Mouse (Mus musculus): ENCODE measurements around the gene Tep1. TPM values are rescaled to one million over a fixed set of nuclear protein-coding genes. Genes with fewer than 3 reads are reported as not detected.

Gene Tep1
- polyA plus RNA-seq, 1 experiment from 2014 or later: 6.2 TPM

DNA sequence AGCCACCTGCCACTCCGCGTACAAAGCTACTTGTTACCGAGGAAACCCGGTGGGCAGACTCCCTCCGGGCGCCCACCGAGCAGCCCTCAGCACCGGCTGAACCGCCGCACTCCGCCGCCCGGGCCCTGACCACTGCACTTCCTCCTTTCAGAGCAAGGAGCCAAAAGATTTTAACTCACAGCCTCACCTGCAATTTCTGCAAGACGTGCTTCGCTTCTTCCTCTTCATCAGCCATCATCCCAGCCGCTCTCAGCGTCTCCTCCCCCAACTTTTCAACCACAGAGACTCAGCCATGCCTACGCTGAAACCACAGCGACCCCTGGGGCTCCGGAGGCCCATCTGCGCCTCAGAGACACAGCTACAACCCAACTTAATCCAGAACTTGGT, 85.1 kb downstream of the Tep1 start, which contains the start of gene Ttc5:
Gene Ttc5, minus strand, starts transcription at position 269 of the 387 bp plus-strand sequence.
- under 1% methylated on average over 21 of the region's 21 CpGs for WGBS (ENCODE audit: insufficient replicate concordance)
- H3K4me1 ChIP-seq (ENCODE audit: insufficient read depth): peaks cover 6% of the 10 kb centered on the region
- H3K4me2 ChIP-seq (ENCODE audit: low read depth, low read length): peak within 1 kb of the TSS; percentile 77
- no peaks in the 10 kb centered on the region for H3K9me3 ChIP-seq (ENCODE audit: low read length)
- TF ChIP-seq EP300 (IDR thresholded peaks at IDR 0.05; ENCODE audit: low read depth): no peak
- peak; percentile 97 for TF ChIP-seq CTCF (IDR thresholded peaks at IDR 0.05; ENCODE audit: low read depth)
- peak within 1 kb of the TSS; percentile 94 for H3K4me3 ChIP-seq (ENCODE audit: low read depth, low read length)
- H3K9ac ChIP-seq (replicated peaks): peak within 1 kb of the TSS; percentile 75
- H3K36me3 ChIP-seq (replicated peaks; ENCODE audit: insufficient read depth, low read length): 0 out of 2 replicates have a peak, but pooled peaks cover 3% of the 10 kb centered on the region
- H3K27ac ChIP-seq (ENCODE audit: low read depth): peak within 1 kb of the TSS; percentile 80
- ATAC-seq: peak; percentile 99
- no peaks in the 10 kb centered on the region for H3K27me3 ChIP-seq (ENCODE audit: insufficient read depth, low read length)
- peak; percentile 95 for DNase-seq

DNA sequence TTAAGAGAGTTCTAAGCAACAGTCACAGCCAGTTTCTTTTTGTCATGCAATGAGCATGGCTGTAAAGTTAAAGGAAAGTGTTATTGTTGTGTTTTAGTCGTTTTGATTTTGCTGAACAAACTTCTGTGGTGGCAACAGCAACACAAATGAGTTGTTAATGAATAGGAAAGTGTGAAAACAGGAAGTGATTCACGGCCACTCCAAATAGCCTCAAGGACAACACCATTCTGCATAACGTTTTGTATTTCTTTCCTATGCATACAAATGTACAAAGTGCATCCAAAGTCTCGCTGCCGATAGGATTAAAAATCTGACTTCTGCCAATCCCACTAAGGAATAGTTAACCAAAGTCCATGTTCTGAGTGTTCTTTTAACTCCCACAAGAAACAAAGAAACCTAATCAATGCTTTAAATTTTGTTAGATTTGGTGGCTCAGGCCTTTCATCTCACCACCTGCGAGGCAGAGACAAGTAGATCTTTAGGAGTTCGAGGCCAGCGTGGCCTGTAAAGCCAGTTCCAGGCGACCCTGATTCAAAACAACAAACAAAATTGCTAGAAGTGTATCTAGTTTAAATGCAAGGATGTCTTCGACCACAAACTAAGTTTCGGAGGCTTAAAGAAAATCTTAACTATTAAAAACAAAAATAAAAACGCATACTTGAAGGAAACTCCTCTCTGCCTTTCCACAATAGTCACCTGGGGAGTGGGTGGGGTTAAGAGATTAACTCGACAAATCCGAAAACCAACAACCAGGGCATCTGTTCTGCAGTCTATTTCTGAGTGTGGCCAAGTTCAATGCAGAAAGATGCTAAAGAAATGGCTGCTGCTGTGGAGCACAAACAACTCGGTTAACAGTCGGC, 85.7 kb downstream of the Tep1 start:
- WGBS (ENCODE audit: insufficient replicate concordance): 18% methylated on average over 16 of the region's 16 CpGs
- no peak for TF ChIP-seq EP300 (IDR thresholded peaks at IDR 0.05; ENCODE audit: low read depth)
- no peak for TF ChIP-seq CTCF (IDR thresholded peaks at IDR 0.05; ENCODE audit: low read depth)
- DNase-seq: no peak
- ATAC-seq: no peak; the same call in 1 of the 2 replicates
- H3K27ac ChIP-seq (ENCODE audit: low read depth): peak overlapping the region; percentile 80
- H3K9me3 ChIP-seq (ENCODE audit: low read length): no peaks in the 10 kb centered on the region
- peak overlapping the region; percentile 77 for H3K4me2 ChIP-seq (ENCODE audit: low read depth, low read length)
- 0 out of 2 replicates have a peak, but pooled peaks cover 3% of the 10 kb centered on the region for H3K36me3 ChIP-seq (replicated peaks; ENCODE audit: insufficient read depth, low read length)
- H3K27me3 ChIP-seq (ENCODE audit: insufficient read depth, low read length): no peaks in the 10 kb centered on the region
- H3K4me3 ChIP-seq (ENCODE audit: low read depth, low read length): peak overlapping the region; percentile 94
- peaks cover 6% of the 10 kb centered on the region for H3K4me1 ChIP-seq (ENCODE audit: insufficient read depth)
- H3K9ac ChIP-seq (replicated peaks): peak overlapping the region; percentile 75

DNA sequence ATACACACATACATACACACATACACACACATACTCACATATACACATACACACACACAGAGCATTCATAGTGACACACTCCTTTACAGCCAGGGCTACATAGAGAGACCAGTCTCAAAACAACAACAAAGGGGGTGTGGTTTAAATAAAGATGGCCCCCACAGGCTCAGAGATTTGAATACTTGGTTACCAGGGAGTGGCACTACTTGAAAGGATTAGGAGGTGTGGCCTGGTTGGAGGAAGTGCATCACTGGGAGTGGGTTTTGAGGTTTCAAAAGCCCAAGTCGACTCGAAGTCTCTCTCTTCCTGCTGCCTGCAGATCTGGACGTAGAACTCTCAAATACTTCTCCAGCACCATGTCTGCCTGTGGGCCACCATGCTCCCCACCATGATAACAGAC, 88.2 kb downstream of the Tep1 start:
- Histone ChIP-seq H3K4me2 (ENCODE audit: low read depth, low read length) (no peak overlapping the region), H3K9ac (replicated peaks) (no peak overlapping the region), H3K9me3 (ENCODE audit: low read length) (no peaks in the 10 kb centered on the region), H3K4me1 (ENCODE audit: insufficient read depth) (peaks cover 6% of the 10 kb centered on the region), H3K36me3 (replicated peaks; ENCODE audit: insufficient read depth, low read length) (peaks cover 5% of the 10 kb centered on the region; the same call in 1 of the 2 replicates), H3K27me3 (ENCODE audit: insufficient read depth, low read length) (no peaks in the 10 kb centered on the region), H3K27ac (ENCODE audit: low read depth) (no peak overlapping the region), H3K4me3 (ENCODE audit: low read depth, low read length) (no peak overlapping the region)
- DNase-seq (no peak), ATAC-seq (no peak)
- WGBS (ENCODE audit: insufficient replicate concordance): 63% methylated on average over 3 of the region's 3 CpGs
- TF ChIP-seq CTCF (IDR thresholded peaks at IDR 0.05; ENCODE audit: low read depth) (no peak), EP300 (IDR thresholded peaks at IDR 0.05; ENCODE audit: low read depth) (no peak)

Other genes with a start within 250 kb of the Tep1 start
- gene Olfr745, start 231.2 kb downstream of the Tep1 start, polyA plus RNA-seq (2015; fragmentation: Nextera tagmentation; extraction: Ambion mirVana): not detected in 2 replicates
- gene Olfr746, start 223.5 kb downstream of the Tep1 start, polyA plus RNA-seq (2015; fragmentation: Nextera tagmentation; extraction: Ambion mirVana): not detected in 2 replicates
- gene Olfr747, start 177.4 kb downstream of the Tep1 start, polyA plus RNA-seq (2015; fragmentation: Nextera tagmentation; extraction: Ambion mirVana): not detected in 2 replicates
- not detected in 2 replicates for gene Olfr748, start 163.2 kb downstream of the Tep1 start, polyA plus RNA-seq (2015; fragmentation: Nextera tagmentation; extraction: Ambion mirVana)
- not detected in 2 replicates for gene Olfr749, start 125.5 kb downstream of the Tep1 start, polyA plus RNA-seq (2015; fragmentation: Nextera tagmentation; extraction: Ambion mirVana)
- 15.9 and 17.7 TPM in 2 replicates for gene Ttc5, start 85.0 kb downstream of the Tep1 start, polyA plus RNA-seq (2015; fragmentation: Nextera tagmentation; extraction: Ambion mirVana)
- not detected in 2 replicates for gene Ccnb1ip1, start 62.8 kb downstream of the Tep1 start, polyA plus RNA-seq (2015; fragmentation: Nextera tagmentation; extraction: Ambion mirVana)
- gene Parp2, start 62.7 kb downstream of the Tep1 start, polyA plus RNA-seq (2015; fragmentation: Nextera tagmentation; extraction: Ambion mirVana): 19.1 and 22.5 TPM in 2 replicates
- 0.13 and 0.20 TPM in 2 replicates for gene Klhl33, start 26.9 kb upstream of the Tep1 start, polyA plus RNA-seq (2015; fragmentation: Nextera tagmentation; extraction: Ambion mirVana)
- 38.5 and 39.5 TPM in 2 replicates for gene Osgep, start 54.3 kb upstream of the Tep1 start, polyA plus RNA-seq (2015; fragmentation: Nextera tagmentation; extraction: Ambion mirVana)
- gene Apex1, start 54.4 kb upstream of the Tep1 start, polyA plus RNA-seq (2015; fragmentation: Nextera tagmentation; extraction: Ambion mirVana): 58.0 and 60.1 TPM in 2 replicates
- 23.6 and 24.2 TPM in 2 replicates for gene Pip4p1, start 60.3 kb upstream of the Tep1 start, polyA plus RNA-seq (2015; fragmentation: Nextera tagmentation; extraction: Ambion mirVana)
- gene Pnp, start 60.5 kb upstream of the Tep1 start, polyA plus RNA-seq (2015; fragmentation: Nextera tagmentation; extraction: Ambion mirVana): 66.4 and 70.4 TPM in 2 replicates
- gene Gm49342, start 74.0 kb upstream of the Tep1 start, polyA plus RNA-seq (2015; fragmentation: Nextera tagmentation; extraction: Ambion mirVana): not detected in 2 replicates
- 7.1 and 7.3 TPM in 2 replicates for gene Pnp2, start 85.4 kb upstream of the Tep1 start, polyA plus RNA-seq (2015; fragmentation: Nextera tagmentation; extraction: Ambion mirVana)
- gene Rnase10, start 137.2 kb upstream of the Tep1 start, polyA plus RNA-seq (2015; fragmentation: Nextera tagmentation; extraction: Ambion mirVana): not detected in 2 replicates
- not detected in 2 replicates for gene Rnase9, start 171.3 kb upstream of the Tep1 start, polyA plus RNA-seq (2015; fragmentation: Nextera tagmentation; extraction: Ambion mirVana)
- not detected in 2 replicates for gene Rnase11, start 179.6 kb upstream of the Tep1 start, polyA plus RNA-seq (2015; fragmentation: Nextera tagmentation; extraction: Ambion mirVana)
- gene Rnase12, start 187.1 kb upstream of the Tep1 start, polyA plus RNA-seq (2015; fragmentation: Nextera tagmentation; extraction: Ambion mirVana): 1.3 and 1.6 TPM in 2 replicates
- not detected in 2 replicates for gene Olfr750, start 203.9 kb upstream of the Tep1 start, polyA plus RNA-seq (2015; fragmentation: Nextera tagmentation; extraction: Ambion mirVana)
- 221 and 337 TPM in 2 replicates for gene Rnase4, start 220.5 kb upstream of the Tep1 start, polyA plus RNA-seq (2015; fragmentation: Nextera tagmentation; extraction: Ambion mirVana)
- 85.3 and 131 TPM in 2 replicates for gene Ang, start 220.6 kb upstream of the Tep1 start, polyA plus RNA-seq (2015; fragmentation: Nextera tagmentation; extraction: Ambion mirVana)
- gene Eddm3b, start 243.9 kb upstream of the Tep1 start, polyA plus RNA-seq (2015; fragmentation: Nextera tagmentation; extraction: Ambion mirVana): 0.07 TPM in 2 replicates

Measured in liver, postnatal 0 days (tissue).